Mouse (Mus musculus): ENCODE measurements around the gene Trpv3.
"Not testable (repeated sequence)": the region's sequence is repeated elsewhere in the genome, so short reads cannot be mapped to it uniquely, and the experiment has no call there.

The Trpv3 gene

GRCm38 (mm10) chr11:73284351-73284750, 17.2 kb downstream of the Trpv3 start:
- DNase-seq (ENCODE audit: low read depth, low spot score), result no peak

GRCm38 (mm10) chr11:73289621-73290020, 22.4 kb downstream of the Trpv3 start:
- no peak for DNase-seq (ENCODE audit: low read depth, low spot score)

GRCm38 (mm10) chr11:73303123-73303522, 35.9 kb downstream of the Trpv3 start:
- DNase-seq (ENCODE audit: low read depth, low spot score), result no peak

- DNase-seq (ENCODE audit: low read depth, low spot score), result no peak
Observed at GRCm38 (mm10) chr11:73315961-73316360, 48.8 kb downstream of the Trpv3 start.

GRCm38 (mm10) chr11:73318581-73318980, 51.4 kb downstream of the Trpv3 start:
- not testable (repeated sequence) for DNase-seq (ENCODE audit: low read depth, low spot score)

GRCm38 (mm10) chr11:73321064-73321463, 53.9 kb downstream of the Trpv3 start:
- not testable (repeated sequence) for DNase-seq (ENCODE audit: low read depth, low spot score)

GRCm38 (mm10) chr11:73323906-73324830, 57.0 kb downstream of the Trpv3 start:
- no peak for DNase-seq (ENCODE audit: low read depth, low spot score)

- no peak for DNase-seq (ENCODE audit: low read depth, low spot score)
Observed at GRCm38 (mm10) chr11:73326485-73326886, 59.3 kb downstream of the Trpv3 start.

GRCm38 (mm10) chr11:73327361-73327760, 60.2 kb downstream of the Trpv3 start:
- no peak for DNase-seq (ENCODE audit: low read depth, low spot score)

- DNase-seq (ENCODE audit: low read depth, low spot score), result no peak
Observed at GRCm38 (mm10) chr11:73329442-73329841, 62.3 kb downstream of the Trpv3 start, which contains the start of the genes Aspa, Gm49340 and Spata22. Gene Aspa (minus strand): TSS chr11:73329596. Gene Gm49340 (plus strand): TSS chr11:73329741. Gene Spata22 (plus strand): TSS chr11:73329741.

GRCm38 (mm10) chr11:73333357-73333756, 66.2 kb downstream of the Trpv3 start:
- no peak for DNase-seq (ENCODE audit: low read depth, low spot score)

GRCm38 (mm10) chr11:73336919-73337318, 69.7 kb downstream of the Trpv3 start:
- DNase-seq (ENCODE audit: low read depth, low spot score), result no peak
